Mouse (Mus musculus): ENCODE measurements around the gene 2300002M23Rik. TPM values are rescaled to one million over a fixed set of nuclear protein-coding genes. Genes with fewer than 3 reads are reported as not detected.

Gene 2300002M23Rik
- not detected in 2 replicates for polyA plus RNA-seq (2012)

GRCm38 (mm10) chr17:35567150-35567549 is at the start of gene 2300002M23Rik:
TSS of gene 2300002M23Rik (plus strand) at chr17:35567450.
- no peak for TF ChIP-seq GATA1 (IDR thresholded peaks at IDR 0.05; ENCODE audit: low read length)

- no peak for TF ChIP-seq GATA1 (IDR thresholded peaks at IDR 0.05; ENCODE audit: low read length)
Measured at GRCm38 (mm10) chr17:35517526-35517925, 49.7 kb upstream of the 2300002M23Rik start.

- no peak for TF ChIP-seq GATA1 (IDR thresholded peaks at IDR 0.05; ENCODE audit: low read length)
Measured at GRCm38 (mm10) chr17:35524354-35524753, 42.9 kb upstream of the 2300002M23Rik start.

GRCm38 (mm10) chr17:35526644-35527043 is 40.6 kb upstream of the 2300002M23Rik start:
- no peak for TF ChIP-seq GATA1 (IDR thresholded peaks at IDR 0.05; ENCODE audit: low read length)

GRCm38 (mm10) chr17:35532360-35532759 is 34.9 kb upstream of the 2300002M23Rik start:
- no peak for TF ChIP-seq GATA1 (IDR thresholded peaks at IDR 0.05; ENCODE audit: low read length)

- TF ChIP-seq GATA1 (IDR thresholded peaks at IDR 0.05; ENCODE audit: low read length), result no peak
Measured at GRCm38 (mm10) chr17:35532901-35533300, 34.3 kb upstream of the 2300002M23Rik start, which contains the start of gene Psors1c2. TSS of gene Psors1c2 (plus strand) at chr17:35533201.

GRCm38 (mm10) chr17:35534343-35534742 is 32.9 kb upstream of the 2300002M23Rik start:
- no peak for TF ChIP-seq GATA1 (IDR thresholded peaks at IDR 0.05; ENCODE audit: low read length)

- TF ChIP-seq GATA1 (IDR thresholded peaks at IDR 0.05; ENCODE audit: low read length), result no peak
Measured at GRCm38 (mm10) chr17:35537421-35537820, 29.8 kb upstream of the 2300002M23Rik start.

- TF ChIP-seq GATA1 (IDR thresholded peaks at IDR 0.05; ENCODE audit: low read length), result no peak
Measured at GRCm38 (mm10) chr17:35538476-35538875, 28.8 kb upstream of the 2300002M23Rik start.

GRCm38 (mm10) chr17:35539540-35539939 is 27.7 kb upstream of the 2300002M23Rik start:
- TF ChIP-seq GATA1 (IDR thresholded peaks at IDR 0.05; ENCODE audit: low read length), result no peak

- TF ChIP-seq GATA1 (IDR thresholded peaks at IDR 0.05; ENCODE audit: low read length), result no peak
Measured at GRCm38 (mm10) chr17:35542761-35543411, 24.4 kb upstream of the 2300002M23Rik start.

- TF ChIP-seq GATA1 (IDR thresholded peaks at IDR 0.05; ENCODE audit: low read length), result no peak
Measured at GRCm38 (mm10) chr17:35543412-35543861, 23.8 kb upstream of the 2300002M23Rik start.

- no peak for TF ChIP-seq GATA1 (IDR thresholded peaks at IDR 0.05; ENCODE audit: low read length)
Measured at GRCm38 (mm10) chr17:35544001-35544400, 23.2 kb upstream of the 2300002M23Rik start.

- TF ChIP-seq GATA1 (IDR thresholded peaks at IDR 0.05; ENCODE audit: low read length), result no peak
Measured at GRCm38 (mm10) chr17:35544680-35545079, 22.6 kb upstream of the 2300002M23Rik start.

GRCm38 (mm10) chr17:35547465-35547864 is 19.8 kb upstream of the 2300002M23Rik start:
- TF ChIP-seq GATA1 (IDR thresholded peaks at IDR 0.05; ENCODE audit: low read length), result no peak

- TF ChIP-seq GATA1 (IDR thresholded peaks at IDR 0.05; ENCODE audit: low read length), result no peak
Measured at GRCm38 (mm10) chr17:35548636-35549035, 18.6 kb upstream of the 2300002M23Rik start.

GRCm38 (mm10) chr17:35549437-35550142 is 17.7 kb upstream of the 2300002M23Rik start:
- TF ChIP-seq GATA1 (IDR thresholded peaks at IDR 0.05; ENCODE audit: low read length), result no peak

Measured in G1E-ER4 (cell line).